Mouse (Mus musculus): ENCODE data around the gene Sox13.
A peak's percentile ranks its signal among the peaks of the same experiment; 100 is the strongest.

The Sox13 gene

GRCm38 (mm10) chr1:133424547-133425140, 467 bp upstream of the Sox13 start:
- DNase-seq = no peak

- DNase-seq = no peak
Measured at GRCm38 (mm10) chr1:133423166-133423542, 1.0 kb downstream of the Sox13 start.

- DNase-seq = peak; percentile 64
Measured at GRCm38 (mm10) chr1:133422615-133423161, 1.5 kb downstream of the Sox13 start.

GRCm38 (mm10) chr1:133421975-133422570, 2.1 kb downstream of the Sox13 start:
- DNase-seq = no peak

- DNase-seq = no peak
Measured at GRCm38 (mm10) chr1:133421061-133421460, 3.1 kb downstream of the Sox13 start.

- DNase-seq = no peak
Measured at GRCm38 (mm10) chr1:133420491-133420890, 3.7 kb downstream of the Sox13 start.

GRCm38 (mm10) chr1:133419178-133419834, 4.9 kb downstream of the Sox13 start:
- DNase-seq = no peak

- peak; percentile 67 for DNase-seq
Measured at GRCm38 (mm10) chr1:133418164-133418800, 5.9 kb downstream of the Sox13 start.

- DNase-seq = no peak
Measured at GRCm38 (mm10) chr1:133417539-133417938, 6.6 kb downstream of the Sox13 start.

- DNase-seq = no peak
Measured at GRCm38 (mm10) chr1:133417113-133417512, 7.1 kb downstream of the Sox13 start.

GRCm38 (mm10) chr1:133416472-133416871, 7.7 kb downstream of the Sox13 start:
- DNase-seq = no peak

- DNase-seq = no peak
Measured at GRCm38 (mm10) chr1:133415505-133415904, 8.7 kb downstream of the Sox13 start.

- DNase-seq = no peak
Measured at GRCm38 (mm10) chr1:133415086-133415485, 9.1 kb downstream of the Sox13 start.

GRCm38 (mm10) chr1:133412941-133413340, 11.2 kb downstream of the Sox13 start:
- no peak for DNase-seq

GRCm38 (mm10) chr1:133411506-133412147, 12.6 kb downstream of the Sox13 start:
- no peak for DNase-seq

- DNase-seq = no peak
Measured at GRCm38 (mm10) chr1:133409786-133410185, 14.4 kb downstream of the Sox13 start.

GRCm38 (mm10) chr1:133408880-133409516, 15.2 kb downstream of the Sox13 start:
- DNase-seq = no peak

GRCm38 (mm10) chr1:133408321-133408720, 15.9 kb downstream of the Sox13 start:
- no peak for DNase-seq

- DNase-seq = no peak
Measured at GRCm38 (mm10) chr1:133407436-133407835, 16.7 kb downstream of the Sox13 start.

- DNase-seq = no peak
Measured at GRCm38 (mm10) chr1:133406614-133407013, 17.6 kb downstream of the Sox13 start.

GRCm38 (mm10) chr1:133404005-133404404, 20.2 kb downstream of the Sox13 start:
- no peak for DNase-seq

- no peak for DNase-seq
Measured at GRCm38 (mm10) chr1:133400014-133400725, 24.0 kb downstream of the Sox13 start.
